In genomic region chr14:39255391-39255790, GRCm38 (mm10) we compare ENCODE assay signal across 28 mouse cellular contexts.
A peak's percentile ranks its signal among the peaks of the same experiment; 100 is the strongest.
DNase-seq lines count a peak whose midpoint lies in the region; ATAC-seq and TF ChIP-seq lines count a peak whose summit lies in the region.
"Had no signal": no experiment of that assay in that cellular context is flagged by ENCODE, and none has a peak within 500 bp of the region (broad histone marks: within the 10 kb centered on the region; RNA-seq: fewer than 3 reads in every experiment).

No protein-coding gene starts in this region.

- peak; percentile 25 for DNase-seq in cerebellum, adult 9-10 months
- no peak for DNase-seq in cerebellum, adult 11-12 months
- DNase-seq in left cerebral cortex, postnatal 4 days, result peak; percentile 2
- no peak for DNase-seq in left cerebral cortex, adult 2 months (ENCODE audit: extremely low spot score in 1 of 2, low spot score in 2 of 2)
- peak; percentile 21 to 55 for DNase-seq in cerebellum, postnatal 25 days
- DNase-seq in hindbrain, embryonic 11.5 days (ENCODE audit: low spot score), result no peak
- DNase-seq: adrenal gland, adult 8-10 months; adrenal gland, postnatal 25 days; embryo, embryonic 11 days; gastrocnemius, postnatal 25 days; heart, adult 18-20 months; heart, postnatal 10 days; heart, postnatal 36 days; kidney, adult 18-20 months; kidney, adult 9 months had no signal

- H3K4me2 ChIP-seq in hindbrain, embryonic 11.5 days (replicated peaks; ENCODE audit: low read depth, low read length), result no peak overlapping the region
- H3K4me2 ChIP-seq: embryonic facial prominence, embryonic 13.5 days; forebrain, embryonic 12.5 days; forebrain, embryonic 15.5 days; heart, embryonic 12.5 days; heart, embryonic 15.5 days; hindbrain, embryonic 14.5 days had no signal

- ATAC-seq in hindbrain, embryonic 11.5 days (ENCODE audit: low FRiP score), result no peak
- ATAC-seq: CD4-positive, CD25-positive, alpha-beta regulatory T cell, adult 4 months; forebrain, embryonic 15.5 days; hindbrain, postnatal 0 days; inflammation-experienced regulatory T-cells, adult 6 months; intestine, embryonic 16.5 days had no signal

- no peaks in the 10 kb centered on the region for H3K27me3 ChIP-seq in hindbrain, embryonic 11.5 days (ENCODE audit: control insufficient read depth, insufficient read depth, low read length)
- H3K27me3 ChIP-seq: embryonic facial prominence, embryonic 13.5 days; forebrain, embryonic 12.5 days; forebrain, embryonic 15.5 days; heart, embryonic 12.5 days; heart, embryonic 15.5 days had no signal

- no peak for TF ChIP-seq CTCF in left cerebral cortex, adult 2 months (IDR thresholded peaks at IDR 0.05)

- no peak overlapping the region for H3K27ac ChIP-seq in left cerebral cortex, adult 2 months
- H3K27ac ChIP-seq in hindbrain, embryonic 11.5 days (ENCODE audit: low read depth, low read length), result no peak overlapping the region
- H3K27ac ChIP-seq: embryonic facial prominence, embryonic 10.5 days; embryonic facial prominence, embryonic 13.5 days; forebrain, embryonic 12.5 days; forebrain, embryonic 15.5 days; heart, embryonic 15.5 days; hindbrain, embryonic 10.5 days; hindbrain, embryonic 14.5 days; hindbrain, postnatal 0 days had no signal

- WGBS in hindbrain, embryonic 11.5 days, result 75% methylated on average over 1 of the region's 1 CpGs

- intact Hi-C loops in left cerebral cortex, postnatal 4 days (cut with DNase I), result no loop called here
- intact Hi-C loops in left cerebral cortex, adult 2 months (cut with DNase I), result no loop called here

- no peaks in the 10 kb centered on the region for H3K9me3 ChIP-seq in hindbrain, embryonic 11.5 days (ENCODE audit: control insufficient read depth, low read length)
- H3K9me3 ChIP-seq: embryonic facial prominence, embryonic 10.5 days; embryonic facial prominence, embryonic 13.5 days; forebrain, embryonic 12.5 days; forebrain, embryonic 15.5 days; heart, embryonic 12.5 days; heart, embryonic 15.5 days; hindbrain, embryonic 10.5 days had no signal

- no peaks in the 10 kb centered on the region for H3K36me3 ChIP-seq in hindbrain, embryonic 11.5 days (ENCODE audit: control insufficient read depth, insufficient read depth, low read length)
- H3K36me3 ChIP-seq: embryonic facial prominence, embryonic 10.5 days; embryonic facial prominence, embryonic 13.5 days; forebrain, embryonic 12.5 days; forebrain, embryonic 15.5 days; heart, embryonic 12.5 days; heart, embryonic 15.5 days; hindbrain, embryonic 10.5 days had no signal

- no peak overlapping the region for H3K4me3 ChIP-seq in left cerebral cortex, adult 2 months
- no peak overlapping the region for H3K4me3 ChIP-seq in hindbrain, embryonic 11.5 days (ENCODE audit: low read depth, low read length)
- H3K4me3 ChIP-seq: embryonic facial prominence, embryonic 10.5 days; embryonic facial prominence, embryonic 13.5 days; erythroblast, embryonic 14.5 days; forebrain, embryonic 12.5 days; forebrain, embryonic 15.5 days; heart, embryonic 12.5 days; heart, embryonic 15.5 days; hindbrain, embryonic 10.5 days had no signal

- H3K4me1 ChIP-seq in hindbrain, embryonic 11.5 days (replicated peaks; ENCODE audit: control insufficient read depth, insufficient read depth, low read length), result no peaks in the 10 kb centered on the region
- H3K4me1 ChIP-seq: embryonic facial prominence, embryonic 10.5 days; embryonic facial prominence, embryonic 13.5 days; forebrain, embryonic 12.5 days; forebrain, embryonic 15.5 days; heart, embryonic 12.5 days; heart, embryonic 15.5 days; hindbrain, embryonic 10.5 days had no signal

- no peak overlapping the region for H3K9ac ChIP-seq in hindbrain, embryonic 11.5 days (ENCODE audit: low read depth, low read length)
- H3K9ac ChIP-seq: embryonic facial prominence, embryonic 13.5 days; forebrain, embryonic 12.5 days; forebrain, embryonic 15.5 days; heart, embryonic 12.5 days; heart, embryonic 15.5 days; hindbrain, embryonic 14.5 days had no signal

Comparison
In these comparisons a context has a peak if more than half of its experiments do, and no peak if none do; other contexts are left out.
1. DNase-seq: peak in cerebellum, adult 9-10 months (single experiment), left cerebral cortex, postnatal 4 days (single experiment) and cerebellum, postnatal 25 days (2 of 2); none in cerebellum, adult 11-12 months (single experiment), left cerebral cortex, adult 2 months (0 of 2) and hindbrain, embryonic 11.5 days (single experiment).